Mouse (Mus musculus) liver, postnatal 0 days (tissue): ENCODE data around the gene Dglucy. TPM values are rescaled to one million over a fixed set of nuclear protein-coding genes. Genes with fewer than 3 reads are reported as not detected.

Experiments used
- ATAC-seq: fragments of 200-750 bp; cut with Nextera tagmentation; 2 replicates; pipeline ENCODE4 v1.8.0; 2017; ENCODE audit warnings: mild to moderate bottlenecking, moderate library complexity
- DNase-seq: peaks from one replicate; pipeline ENCODE4 v3.0.0-alpha.2; 2016
- H3K27ac ChIP-seq: fragments of 300-500 bp; sonication (generic); 2 replicates; pipeline ENCODE4 v1.5.1; 2014; ENCODE audit warnings: antibody characterized with exemption, moderate library complexity, mild to moderate bottlenecking, low read depth
- H3K27me3 ChIP-seq: fragments of 300-500 bp; sonication (generic); 2 replicates; pipeline ENCODE4 v1.6.1; 2014; ENCODE audit warnings: low read length, control low read depth, mixed read lengths; ENCODE audit not compliant: insufficient read depth
- H3K36me3 ChIP-seq: fragments of 300-500 bp; sonication (generic); replicated peaks from 2 replicates; pipeline ENCODE4 v1.6.1; 2014; ENCODE audit warnings: mild to moderate bottlenecking, control low read depth, low read length, moderate library complexity, mixed read lengths; ENCODE audit not compliant: insufficient read depth
- H3K4me1 ChIP-seq: fragments of 300-500 bp; sonication (generic); 2 replicates; pipeline ENCODE4 v1.6.1; 2014; ENCODE audit warnings: antibody characterized with exemption, mild to moderate bottlenecking, control low read depth; ENCODE audit not compliant: insufficient read depth
- H3K4me2 ChIP-seq: fragments of 300-500 bp; sonication (generic); 2 replicates; pipeline ENCODE4 v1.6.1; 2014; ENCODE audit warnings: low read depth, mild to moderate bottlenecking, low read length, moderate library complexity, mixed read lengths
- H3K4me3 ChIP-seq: fragments of 300-500 bp; sonication (generic); 2 replicates; pipeline ENCODE4 v1.5.1; 2014; ENCODE audit warnings: low read depth, low read length
- H3K9ac ChIP-seq: fragments of 300-500 bp; sonication (generic); replicated peaks from 2 replicates; pipeline ENCODE4 v1.6.1; 2014; ENCODE audit warnings: mild to moderate bottlenecking, moderate library complexity
- H3K9me3 ChIP-seq: fragments of 300-500 bp; sonication (generic); 2 replicates; pipeline ENCODE4 v1.6.1; 2016; ENCODE audit warnings: mild to moderate bottlenecking, control low read depth, low read length, mixed read lengths
- CTCF ChIP-seq: sonication (generic); IDR thresholded peaks from 2 replicates; pipeline ENCODE4 v1.5.1; 2016; ENCODE audit warnings: antibody characterized with exemption, low read depth
- EP300 ChIP-seq: IDR thresholded peaks from 2 replicates; pipeline ENCODE4 v1.6.1; 2016; ENCODE audit warnings: antibody characterized with exemption, low read depth, mild to moderate bottlenecking
- WGBS: fragments of 180-500 bp; shearing (Covaris S2); extraction: QIAGEN DNeasy Blood & Tissue Kit; methylation state at CpG from one replicate; pipeline ENCODE4 v1.1.7; 2014; ENCODE audit not compliant: insufficient replicate concordance; 5-methylcytosine and 5-hydroxymethylcytosine counted together
- polyA plus RNA-seq: library from polyadenylated mRNA; unstranded; fragments of >200 nt; fragmentation: Nextera tagmentation; extraction: Ambion mirVana; gene quantifications from 2 replicates; pipeline ENCODE4 v1.2.1, GENCODE M21; 2015

Dglucy gene
- polyA plus RNA-seq, 1 experiment from 2014 or later = 1.9 TPM

GRCm38 (mm10) chr12:100925644-100926619, 147.1 kb downstream of the Dglucy start:
- Histone ChIP-seq H3K4me1 (no peaks in the 10 kb centered on the region; the same call in 1 of the 2 replicates), H3K9me3 (no peaks in the 10 kb centered on the region), H3K36me3 (peaks cover 44% of the 10 kb centered on the region), H3K4me3 (no peak overlapping the region), H3K9ac (no peak overlapping the region), H3K4me2 (no peak overlapping the region), H3K27me3 (no peaks in the 10 kb centered on the region), H3K27ac (no peak overlapping the region)
- DNase-seq = peak; percentile 49
- 0 out of 2 replicates have a peak, but pooled peaks have one; percentile 14 for ATAC-seq
- WGBS = 69% methylated on average over 14 of the region's 14 CpGs
- TF ChIP-seq CTCF (peak; percentile 83), EP300 (no peak)

GRCm38 (mm10) chr12:100928286-100928685, 149.4 kb downstream of the Dglucy start:
- DNase-seq = no peak
- H3K36me3 ChIP-seq = peaks cover 44% of the 10 kb centered on the region
- no peaks in the 10 kb centered on the region for H3K27me3 ChIP-seq
- no peak overlapping the region for H3K9ac ChIP-seq
- WGBS = 81% methylated on average over 9 of the region's 9 CpGs
- H3K4me2 ChIP-seq = no peak overlapping the region
- H3K27ac ChIP-seq = no peak overlapping the region
- H3K4me1 ChIP-seq = no peaks in the 10 kb centered on the region; the same call in 1 of the 2 replicates
- no peak overlapping the region for H3K4me3 ChIP-seq
- no peaks in the 10 kb centered on the region for H3K9me3 ChIP-seq
- no peak for ATAC-seq
- TF ChIP-seq CTCF = no peak
- TF ChIP-seq EP300 = no peak

- H3K9me3 ChIP-seq = no peaks in the 10 kb centered on the region
- no peak overlapping the region for H3K4me3 ChIP-seq
- H3K4me1 ChIP-seq = no peaks in the 10 kb centered on the region
- TF ChIP-seq EP300 (no peak), CTCF (no peak)
- no peak overlapping the region for H3K4me2 ChIP-seq
- no peak overlapping the region for H3K27ac ChIP-seq
- DNase-seq (no peak), ATAC-seq (no peak)
- peaks cover 43% of the 10 kb centered on the region for H3K36me3 ChIP-seq
- WGBS = 97% methylated on average over 14 of the region's 14 CpGs
- H3K9ac ChIP-seq = no peak overlapping the region
- no peaks in the 10 kb centered on the region for H3K27me3 ChIP-seq
Measured at GRCm38 (mm10) chr12:100931653-100932052, 152.8 kb downstream of the Dglucy start.

GRCm38 (mm10) chr12:100934796-100935195, 155.9 kb downstream of the Dglucy start:
- TF ChIP-seq CTCF = no peak
- Histone ChIP-seq H3K4me3 (no peak overlapping the region), H3K36me3 (peaks cover 45% of the 10 kb centered on the region), H3K27ac (peak overlapping the region; percentile 60; the same call in 1 of the 2 replicates), H3K4me2 (no peak overlapping the region), H3K4me1 (no peaks in the 10 kb centered on the region), H3K27me3 (no peaks in the 10 kb centered on the region), H3K9me3 (no peaks in the 10 kb centered on the region), H3K9ac (no peak overlapping the region)
- DNase-seq (peak; percentile 37), ATAC-seq (peak; percentile 85)
- 56% methylated on average over 5 of the region's 5 CpGs for WGBS

- DNase-seq (peak; percentile 87), ATAC-seq (peak; percentile 50)
- no peak overlapping the region for H3K27ac ChIP-seq
- peaks cover 50% of the 10 kb centered on the region for H3K36me3 ChIP-seq
- peak; percentile 95 for TF ChIP-seq CTCF
- no peak for TF ChIP-seq EP300
- no peak overlapping the region for H3K4me3 ChIP-seq
- no peaks in the 10 kb centered on the region for H3K4me1 ChIP-seq
- H3K9ac ChIP-seq = no peak overlapping the region
- H3K4me2 ChIP-seq = no peak overlapping the region
- 15% methylated on average over 2 of the region's 2 CpGs for WGBS
- H3K9me3 ChIP-seq = no peaks in the 10 kb centered on the region
- H3K27me3 ChIP-seq = no peaks in the 10 kb centered on the region
Measured at GRCm38 (mm10) chr12:100936116-100936515, 157.3 kb downstream of the Dglucy start.

- H3K27me3 ChIP-seq = no peaks in the 10 kb centered on the region
- H3K4me2 ChIP-seq = no peak overlapping the region
- TF ChIP-seq CTCF = no peak
- TF ChIP-seq EP300 = no peak
- 81% methylated on average over 4 of the region's 4 CpGs for WGBS
- no peak overlapping the region for H3K9ac ChIP-seq
- H3K4me1 ChIP-seq = no peaks in the 10 kb centered on the region
- peaks cover 51% of the 10 kb centered on the region for H3K36me3 ChIP-seq
- H3K4me3 ChIP-seq = no peak overlapping the region
- no peak for DNase-seq
- H3K9me3 ChIP-seq = no peaks in the 10 kb centered on the region
- no peak overlapping the region for H3K27ac ChIP-seq
- ATAC-seq = no peak
Measured at GRCm38 (mm10) chr12:100936737-100937136, 157.9 kb downstream of the Dglucy start.
